In genomic region chr17:31415258-31415657, GRCm38 (mm10) we compare ENCODE assay signal across 13 mouse cellular contexts. TPM values are rescaled to one million over a fixed set of nuclear protein-coding genes. Genes with fewer than 3 reads are reported as not detected.
DNase-seq lines count a peak whose midpoint lies in the region; ATAC-seq lines count a peak whose summit lies in the region.
"Had no signal": no experiment of that assay in that cellular context is flagged by ENCODE, and none has a peak within 500 bp of the region (broad histone marks: within the 10 kb centered on the region; RNA-seq: fewer than 3 reads in every experiment).

No protein-coding gene starts in this region.

- DNase-seq in left cerebral cortex, adult 18-20 months (ENCODE audit: low spot score in 2 of 2) = peak; percentile 45 to 51
- DNase-seq in left cerebral cortex, postnatal 4 days = no peak
- DNase-seq in frontal cortex, postnatal 14 days (ENCODE audit: low spot score in 2 of 2) = peak; percentile 28 to 45
- peak; percentile 49 to 52 for DNase-seq in left cerebral cortex, postnatal 36 days (ENCODE audit: low spot score in 2 of 2)
- no peak for DNase-seq in kidney, adult 8-10 months
- no peak for DNase-seq in Muller cell, postnatal 12 days (ENCODE audit: inconsistent ontology term)
- DNase-seq: adrenal gland, postnatal 14 days; cerebellum, postnatal 10 days; gastrocnemius, postnatal 36 days; lung, embryonic 14.5 days; midbrain, embryonic 14.5 days had no signal

- intact Hi-C loops in left cerebral cortex, postnatal 4 days (cut with DNase I) = no loop called here
- intact Hi-C loops in left cerebral cortex, postnatal 36 days (cut with DNase I) = no loop called here

- no peak for ATAC-seq in granulocyte monocyte progenitor cell, adult 5-6 weeks (replicated peaks; ENCODE audit: poor library complexity, severe bottlenecking)
- ATAC-seq: inflammation-experienced regulatory T-cells, adult 6 months had no signal

RNA-seq across cellular contexts. Expression of gene Pde9a, which starts 29.2 kb away (rescaled TPM):
- 10 to 100 TPM; 21.2 to 22.4 TPM for total RNA-seq in left cerebral cortex, adult 18-20 months (2021)
- 10 to 100 TPM; 48.2 to 49.8 TPM for total RNA-seq in left cerebral cortex, postnatal 4 days (2021)
- 10 to 100 TPM; 19.7 to 30.6 TPM for total RNA-seq in left cerebral cortex, postnatal 36 days (2021)
- 1.4 TPM in 1 of 2 replicates, not detected in the other for total RNA-seq in granulocyte monocyte progenitor cell, adult 5-6 weeks (2014; fragmentation: Nextera tagmentation)
- total RNA-seq in granulocyte monocyte progenitor cell, adult 5-6 weeks (2017) = not detected in 2 replicates

Comparison
In these comparisons a context has a peak if more than half of its experiments do, and no peak if none do; other contexts are left out.
1. DNase-seq: peak in left cerebral cortex, adult 18-20 months (2 of 2), frontal cortex, postnatal 14 days (2 of 2) and left cerebral cortex, postnatal 36 days (2 of 2); none in left cerebral cortex, postnatal 4 days (single experiment), kidney, adult 8-10 months (0 of 2) and Muller cell, postnatal 12 days (single experiment).
2. RNA of gene Pde9a, which starts 29.2 kb away (total RNA-seq): 48.2 to 49.8 TPM in left cerebral cortex, postnatal 4 days, 19.7 to 30.6 TPM in left cerebral cortex, postnatal 36 days and 21.2 to 22.4 TPM in left cerebral cortex, adult 18-20 months; 1.4 TPM in granulocyte monocyte progenitor cell, adult 5-6 weeks; every median in the first group is over 4 times any median in the second.